Mouse (Mus musculus) cerebellum, adult 2 months (tissue): ENCODE data around the gene Rasa2.

ENCODE experiments used
- CTCF ChIP-seq: fragments of 200-500 bp; IDR thresholded peaks from 2 replicates; pipeline ENCODE4 v1.5.1; 2011; ENCODE audit warnings: low read depth, mild to moderate bottlenecking, control low read depth, low read length, moderate library complexity, borderline replicate concordance; ENCODE audit not compliant: insufficient read depth
- POLR2A ChIP-seq: fragments of 200-500 bp; IDR thresholded peaks from 2 replicates; pipeline ENCODE4 v1.6.1; 2011; ENCODE audit warnings: low read length, control low read depth, borderline replicate concordance; ENCODE audit not compliant: insufficient read depth

DNA sequence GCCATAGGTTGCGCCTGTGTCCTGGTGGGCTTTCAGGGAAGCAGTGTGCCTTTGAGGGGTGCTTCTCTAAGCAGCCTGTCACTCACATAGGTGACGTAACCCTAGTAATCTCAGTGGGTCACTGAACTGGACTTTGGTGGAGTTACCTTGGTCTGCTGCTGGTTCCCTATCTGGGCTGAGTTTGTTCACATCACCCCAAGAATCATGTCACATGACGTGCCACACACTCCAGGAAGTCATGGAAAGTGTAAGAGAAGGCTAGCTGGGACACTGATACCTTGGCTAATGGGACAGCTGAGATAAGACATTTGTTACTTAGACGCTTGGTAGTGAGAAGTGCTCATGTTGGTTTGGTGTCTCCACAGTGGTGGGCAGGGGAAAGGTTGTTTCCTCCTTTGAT lies 105.4 kb downstream of the Rasa2 start:
- TF ChIP-seq CTCF (no peak), POLR2A (no peak)
